Mouse (Mus musculus) neural tube, embryonic 14.5 days (tissue): ENCODE data around the gene Xpnpep1. TPM values are rescaled to one million over a fixed set of nuclear protein-coding genes. Genes with fewer than 3 reads are reported as not detected.

ENCODE experiments used
- ATAC-seq: fragments of 200-750 bp; cut with Nextera tagmentation; 2 replicates; pipeline ENCODE4 v1.8.0; 2017; ENCODE audit warnings: low read depth, mild to moderate bottlenecking, moderate TSS enrichment, moderate library complexity
- H3K27ac ChIP-seq: fragments of 300-500 bp; sonication (generic); 2 replicates; pipeline ENCODE4 v1.5.1; 2014; ENCODE audit warnings: low read depth, mild to moderate bottlenecking, control low read depth, low read length, moderate library complexity, mixed read lengths
- H3K27me3 ChIP-seq: fragments of 300-500 bp; sonication (generic); 2 replicates; pipeline ENCODE4 v1.6.1; 2014; ENCODE audit warnings: low read length; ENCODE audit not compliant: control insufficient read depth, insufficient read depth
- H3K36me3 ChIP-seq: fragments of 300-500 bp; sonication (generic); 2 replicates; pipeline ENCODE4 v1.6.1; 2014; ENCODE audit warnings: low read length, mixed read lengths; ENCODE audit not compliant: control insufficient read depth, insufficient read depth
- H3K4me1 ChIP-seq: fragments of 300-500 bp; sonication (generic); 2 replicates; pipeline ENCODE4 v1.6.1; 2014; ENCODE audit warnings: low read length; ENCODE audit not compliant: control insufficient read depth, insufficient read depth
- H3K4me2 ChIP-seq: fragments of 300-500 bp; sonication (generic); 2 replicates; pipeline ENCODE4 v1.6.1; 2014; ENCODE audit warnings: mild to moderate bottlenecking, low read depth, low read length, control low read depth
- H3K4me3 ChIP-seq: fragments of 300-500 bp; sonication (generic); 2 replicates; pipeline ENCODE4 v1.5.1; 2014; ENCODE audit warnings: low read depth, low read length, control low read depth, mixed read lengths
- H3K9ac ChIP-seq: fragments of 300-500 bp; sonication (generic); replicated peaks from 2 replicates; pipeline ENCODE4 v1.6.1; 2014; ENCODE audit warnings: low read depth, mild to moderate bottlenecking, control low read depth, low read length, mixed read lengths
- H3K9me3 ChIP-seq: fragments of 300-500 bp; sonication (generic); 2 replicates; pipeline ENCODE4 v1.6.1; 2016; ENCODE audit warnings: low read length; ENCODE audit not compliant: control insufficient read depth
- WGBS: fragments of 180-500 bp; shearing (Covaris S2); extraction: QIAGEN DNeasy Blood & Tissue Kit; methylation state at CpG from one replicate; pipeline ENCODE4 v1.1.7; 2014; 5-methylcytosine and 5-hydroxymethylcytosine counted together
- polyA plus RNA-seq: library from polyadenylated mRNA; unstranded; fragments of >200 nt; fragmentation: Nextera tagmentation; extraction: Ambion mirVana; gene quantifications from 2 replicates; pipeline ENCODE4 v1.2.1, GENCODE M21; 2014

Gene Xpnpep1
- polyA plus RNA-seq, 1 experiment from 2014 or later = 123 TPM

GRCm38 (mm10) chr19:53002166-53003095, 37.6 kb downstream of the Xpnpep1 start:
- WGBS = 93% methylated on average over 23 of the region's 23 CpGs
- Histone ChIP-seq H3K4me3 (no peak overlapping the region), H3K4me2 (no peak overlapping the region), H3K9ac (no peak overlapping the region), H3K9me3 (no peaks in the 10 kb centered on the region), H3K27ac (no peak overlapping the region), H3K4me1 (no peaks in the 10 kb centered on the region), H3K27me3 (no peaks in the 10 kb centered on the region), H3K36me3 (peaks cover 46% of the 10 kb centered on the region)
- no peak for ATAC-seq

GRCm38 (mm10) chr19:52992880-52993440, 47.1 kb downstream of the Xpnpep1 start:
- no peak overlapping the region for H3K4me3 ChIP-seq
- no peaks in the 10 kb centered on the region for H3K27me3 ChIP-seq
- no peaks in the 10 kb centered on the region for H3K9me3 ChIP-seq
- H3K4me2 ChIP-seq = no peak overlapping the region
- no peaks in the 10 kb centered on the region for H3K4me1 ChIP-seq
- ATAC-seq = peak; percentile 84
- H3K36me3 ChIP-seq = peaks cover 21% of the 10 kb centered on the region
- WGBS = 66% methylated on average over 11 of the region's 11 CpGs
- H3K27ac ChIP-seq = no peak overlapping the region
- no peak overlapping the region for H3K9ac ChIP-seq

GRCm38 (mm10) chr19:52991924-52992323, 48.1 kb downstream of the Xpnpep1 start:
- Histone ChIP-seq H3K4me1 (no peaks in the 10 kb centered on the region), H3K4me3 (no peak overlapping the region), H3K27me3 (no peaks in the 10 kb centered on the region), H3K4me2 (no peak overlapping the region), H3K27ac (no peak overlapping the region), H3K9me3 (no peaks in the 10 kb centered on the region), H3K36me3 (peaks cover 17% of the 10 kb centered on the region), H3K9ac (no peak overlapping the region)
- no peak for ATAC-seq
- 75% methylated on average over 10 of the region's 10 CpGs for WGBS

DNA sequence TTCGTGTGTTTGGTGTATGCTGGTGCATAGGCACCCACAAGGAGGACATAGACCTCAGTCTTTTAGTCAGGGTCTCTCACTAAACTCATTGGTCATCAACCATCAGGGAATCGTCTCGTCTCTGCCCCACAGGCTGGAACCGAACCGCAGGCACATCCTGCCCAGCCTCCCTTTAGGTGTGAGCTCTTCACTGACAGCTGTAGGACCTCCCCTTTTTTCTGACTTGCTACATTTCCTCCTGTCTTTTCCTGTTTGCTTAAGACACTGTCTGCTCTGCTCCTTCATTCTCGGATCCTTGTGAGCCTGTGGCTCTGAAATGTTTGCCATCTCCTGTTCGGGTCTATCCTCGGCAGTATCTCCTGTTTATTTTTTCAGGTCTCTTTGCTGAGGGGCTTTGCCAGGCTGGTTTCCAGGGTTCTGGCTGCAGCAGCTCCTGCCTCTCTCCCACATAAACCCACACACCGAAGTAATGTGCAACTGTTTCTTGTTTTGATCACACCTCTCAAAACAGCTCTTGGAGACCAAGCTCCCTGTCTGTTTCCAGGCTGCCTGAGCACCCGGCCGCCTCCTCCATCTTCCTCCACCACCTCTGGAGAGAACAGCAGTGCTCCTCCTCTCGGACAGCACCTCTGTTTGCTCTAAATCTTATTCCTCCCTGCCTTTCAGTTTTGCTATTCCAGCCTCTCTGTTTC, 60.8 kb downstream of the Xpnpep1 start:
- Histone ChIP-seq H3K9ac (no peak overlapping the region), H3K9me3 (no peaks in the 10 kb centered on the region), H3K36me3 (no peaks in the 10 kb centered on the region), H3K27me3 (no peaks in the 10 kb centered on the region), H3K4me1 (no peaks in the 10 kb centered on the region), H3K4me2 (no peak overlapping the region), H3K4me3 (no peak overlapping the region), H3K27ac (no peak overlapping the region)
- no peak for ATAC-seq
- WGBS = 84% methylated on average over 12 of the region's 12 CpGs

DNA sequence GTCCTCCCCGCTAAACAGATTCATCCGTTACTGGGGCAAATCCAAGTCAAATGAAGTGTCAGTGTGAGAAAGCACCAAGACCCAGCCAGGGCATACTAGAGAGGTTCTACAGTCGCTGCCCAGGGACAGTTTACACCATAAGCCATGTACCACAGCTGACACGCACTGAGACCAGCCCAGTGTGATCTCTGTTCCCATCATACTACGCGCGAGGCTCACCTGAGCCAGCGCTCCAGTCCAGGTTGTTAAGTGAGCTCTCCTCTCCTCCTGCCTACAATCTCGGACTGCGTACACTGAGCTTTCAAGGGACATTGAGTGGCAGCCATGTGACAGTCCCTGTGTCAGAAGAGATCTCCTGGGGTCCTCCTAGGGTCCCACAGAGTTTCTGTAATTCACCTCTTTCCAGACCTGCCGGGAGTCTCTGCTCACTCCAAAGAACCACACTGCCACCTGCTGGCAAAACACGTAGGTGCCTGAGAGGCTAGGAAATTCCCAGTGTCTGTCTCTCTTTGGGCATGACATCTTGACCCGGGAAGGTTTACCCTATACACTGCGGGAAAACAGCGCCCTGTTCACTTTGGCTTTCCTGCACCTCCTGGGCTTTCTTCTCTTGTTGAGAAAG, 64.3 kb downstream of the Xpnpep1 start:
- no peak overlapping the region for H3K27ac ChIP-seq
- H3K4me3 ChIP-seq = no peak overlapping the region
- 53% methylated on average over 15 of the region's 15 CpGs for WGBS
- no peaks in the 10 kb centered on the region for H3K27me3 ChIP-seq
- no peak overlapping the region for H3K9ac ChIP-seq
- ATAC-seq = peak; percentile 58; the same call in 1 of the 2 replicates
- no peaks in the 10 kb centered on the region for H3K4me1 ChIP-seq
- no peaks in the 10 kb centered on the region for H3K36me3 ChIP-seq
- no peak overlapping the region for H3K4me2 ChIP-seq
- H3K9me3 ChIP-seq = no peaks in the 10 kb centered on the region

- 42% methylated on average over 8 of the region's 8 CpGs for WGBS
- no peak overlapping the region for H3K27ac ChIP-seq
- no peak for ATAC-seq
- H3K36me3 ChIP-seq = no peaks in the 10 kb centered on the region
- H3K4me2 ChIP-seq = no peak overlapping the region
- no peaks in the 10 kb centered on the region for H3K4me1 ChIP-seq
- no peaks in the 10 kb centered on the region for H3K9me3 ChIP-seq
- H3K27me3 ChIP-seq = no peaks in the 10 kb centered on the region
- no peak overlapping the region for H3K4me3 ChIP-seq
- H3K9ac ChIP-seq = no peak overlapping the region
These were observed 73.7 kb downstream of the Xpnpep1 start for GRCm38 (mm10) chr19:52966339-52966738.

- H3K4me3 ChIP-seq = no peak overlapping the region
- ATAC-seq = no peak
- no peaks in the 10 kb centered on the region for H3K4me1 ChIP-seq
- no peak overlapping the region for H3K9ac ChIP-seq
- H3K27ac ChIP-seq = no peak overlapping the region
- H3K4me2 ChIP-seq = no peak overlapping the region
- no peaks in the 10 kb centered on the region for H3K27me3 ChIP-seq
- no peaks in the 10 kb centered on the region for H3K9me3 ChIP-seq
- no peaks in the 10 kb centered on the region for H3K36me3 ChIP-seq
- 94% methylated on average over 2 of the region's 2 CpGs for WGBS
These were observed 77.3 kb downstream of the Xpnpep1 start for GRCm38 (mm10) chr19:52962745-52963144.

DNA sequence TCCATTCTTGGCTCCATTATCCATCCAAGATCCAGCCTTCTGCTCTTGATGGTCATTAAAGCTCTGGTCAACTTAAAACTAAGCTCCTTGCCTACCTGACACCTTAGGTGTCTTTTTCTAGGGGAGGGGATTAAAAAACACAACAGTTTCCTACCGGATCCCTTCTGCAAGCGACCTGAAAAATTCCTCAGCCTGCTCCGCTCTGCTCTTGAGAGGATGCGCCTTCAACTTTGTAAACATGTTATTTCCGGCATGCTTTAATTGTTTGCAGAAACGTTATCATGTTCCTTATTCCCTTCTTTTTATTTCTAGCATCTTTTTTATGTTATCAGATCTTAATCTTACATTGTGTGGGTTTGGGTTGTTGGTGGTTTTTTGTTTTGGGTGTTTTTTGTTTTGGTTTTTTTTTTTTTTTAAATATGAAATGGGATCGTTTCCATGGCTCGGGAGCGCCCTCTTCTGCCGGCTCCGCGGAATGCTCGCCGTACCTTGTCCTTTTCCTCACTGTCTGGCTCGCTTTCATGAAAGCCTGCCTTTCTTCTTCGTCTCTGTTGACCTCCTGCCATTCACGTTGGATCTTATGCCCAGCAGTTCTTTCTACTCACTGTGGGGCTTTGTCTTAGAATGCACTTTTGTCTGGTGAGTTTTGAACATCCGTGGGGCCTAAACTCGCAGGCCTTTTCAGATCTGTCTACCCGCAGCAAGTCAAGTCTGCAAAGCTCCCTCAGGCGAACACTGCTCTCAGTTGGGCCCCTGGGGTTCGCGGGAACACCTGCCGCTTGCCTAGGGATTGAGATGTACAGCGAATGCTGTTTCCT, 117.1 kb downstream of the Xpnpep1 start:
- H3K4me2 ChIP-seq = peak overlapping the region; percentile 40
- H3K9ac ChIP-seq = 0 out of 2 replicates have a peak overlapping the region, but pooled peaks have one; percentile 22
- no peaks in the 10 kb centered on the region for H3K36me3 ChIP-seq
- 13% methylated on average over 25 of the region's 25 CpGs for WGBS
- H3K27ac ChIP-seq = no peak overlapping the region
- H3K4me1 ChIP-seq = no peaks in the 10 kb centered on the region
- H3K4me3 ChIP-seq = 0 out of 2 replicates have a peak overlapping the region, but pooled peaks have one; percentile 6
- ATAC-seq = peak; percentile 58; the same call in 1 of the 2 replicates
- H3K27me3 ChIP-seq = no peaks in the 10 kb centered on the region
- no peaks in the 10 kb centered on the region for H3K9me3 ChIP-seq
